Mouse (Mus musculus) right cerebral cortex, postnatal 4 days (tissue): ENCODE data around the gene Tldc1.

ENCODE experiments used
- DNase-seq: peaks from one replicate; pipeline ENCODE4 v3.0.0-alpha.2; 2022

Gene Tldc1

GRCm38 (mm10) chr8:119716730-119717299, 61.4 kb downstream of the Tldc1 start:
- no peak for DNase-seq

GRCm38 (mm10) chr8:119715221-119715620, 63.0 kb downstream of the Tldc1 start:
- no peak for DNase-seq

- no peak for DNase-seq
These were observed 64.8 kb downstream of the Tldc1 start for GRCm38 (mm10) chr8:119713421-119713820.

GRCm38 (mm10) chr8:119712226-119712625, 66.0 kb downstream of the Tldc1 start:
- DNase-seq: no peak
